Mouse (Mus musculus) ES-Bruce4 (cell line): ENCODE measurements at regions not wholly inside any gene's neighbourhood (a gene's known extent, or its start where the extent isn't known, plus 50 kb on each side); places are given as distances from the start of the nearest gene placed in this dataset.

Source experiments
- CTCF ChIP-seq: IDR thresholded peaks from one replicate; pipeline ENCODE4 v1.8.1; 2011; ENCODE audit warnings: low read depth, low read length
- EP300 ChIP-seq: IDR thresholded peaks from 2 replicates; pipeline ENCODE4 v1.6.1; 2011; ENCODE audit warnings: low read depth, low read length; ENCODE audit not compliant: insufficient read depth

GRCm38 (mm10) chr8:35898493-35898892 is 132.9 kb downstream of the Gm19410 start:
- TF ChIP-seq EP300 = no peak
- no peak for TF ChIP-seq CTCF
